Mouse (Mus musculus) adrenal gland, postnatal 14 days (tissue): ENCODE measurements at regions not wholly inside any gene's neighbourhood (a gene's known extent, or its start where the extent isn't known, plus 50 kb on each side); places are given as distances from the start of the nearest gene placed in this dataset.
"Not testable (repeated sequence)": the region's sequence is repeated elsewhere in the genome, so short reads cannot be mapped to it uniquely, and the experiment has no call there.

Experiments used
- DNase-seq: peaks from one replicate; pipeline ENCODE4 v3.0.0; 2021; ENCODE audit warnings: mixed read lengths

- not testable (repeated sequence) for DNase-seq
These were observed 884.0 kb upstream of the Lrrc4c start for GRCm38 (mm10) chr2:95433996-95434395.

- DNase-seq, result no peak
These were observed 877.0 kb upstream of the Lrrc4c start for GRCm38 (mm10) chr2:95440957-95441356.

- no peak for DNase-seq
These were observed 874.6 kb upstream of the Lrrc4c start for GRCm38 (mm10) chr2:95443245-95443799.

- DNase-seq, result no peak
These were observed 869.1 kb upstream of the Lrrc4c start for GRCm38 (mm10) chr2:95448897-95449296.

GRCm38 (mm10) chr2:95479827-95480226, 838.1 kb upstream of the Lrrc4c start:
- no peak for DNase-seq

DNA sequence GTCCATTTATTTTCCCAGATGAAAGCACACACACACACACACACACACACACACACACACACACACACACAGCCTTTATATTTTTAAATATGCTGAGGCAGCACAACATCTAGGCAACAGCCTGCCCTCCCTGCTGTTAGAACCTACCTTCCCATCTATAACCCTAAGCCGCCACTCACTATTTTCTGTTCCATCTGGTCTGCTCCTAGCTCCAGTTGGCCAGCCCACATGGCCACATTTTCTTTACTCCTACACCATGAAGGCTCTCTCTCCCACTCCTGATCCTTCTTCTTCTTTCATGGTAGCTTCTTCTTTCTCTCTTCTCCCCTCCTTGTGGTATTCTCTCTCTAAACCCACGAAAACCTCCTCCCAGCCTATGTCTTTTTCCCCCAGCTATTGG, 834.6 kb upstream of the Lrrc4c start:
- DNase-seq, result no peak

GRCm38 (mm10) chr2:95487580-95488135, 830.3 kb upstream of the Lrrc4c start:
- no peak for DNase-seq

GRCm38 (mm10) chr2:95494026-95494697, 823.8 kb upstream of the Lrrc4c start:
- no peak for DNase-seq

GRCm38 (mm10) chr2:95494698-95495088, 823.3 kb upstream of the Lrrc4c start:
- peak; percentile 34 for DNase-seq

DNA sequence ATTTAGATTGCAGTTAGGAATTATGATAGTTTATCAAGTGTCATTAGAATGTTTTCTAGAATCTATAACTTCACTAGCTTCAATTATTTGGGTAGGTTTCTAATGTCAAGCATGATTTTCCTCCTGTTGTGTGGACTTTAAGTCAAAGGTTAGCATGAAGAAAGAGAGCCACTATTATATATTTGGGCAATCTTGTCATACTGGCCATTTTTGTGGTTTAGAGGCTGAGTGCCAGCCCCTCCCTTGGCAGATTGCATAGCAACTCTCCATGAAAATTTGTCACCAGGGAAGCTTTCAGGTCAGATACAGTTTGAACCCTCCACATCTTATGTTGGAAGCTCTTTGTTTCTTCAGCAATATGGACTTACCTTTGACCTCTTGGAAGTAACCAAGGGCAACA, 806.7 kb upstream of the Lrrc4c start:
- no peak for DNase-seq

DNA sequence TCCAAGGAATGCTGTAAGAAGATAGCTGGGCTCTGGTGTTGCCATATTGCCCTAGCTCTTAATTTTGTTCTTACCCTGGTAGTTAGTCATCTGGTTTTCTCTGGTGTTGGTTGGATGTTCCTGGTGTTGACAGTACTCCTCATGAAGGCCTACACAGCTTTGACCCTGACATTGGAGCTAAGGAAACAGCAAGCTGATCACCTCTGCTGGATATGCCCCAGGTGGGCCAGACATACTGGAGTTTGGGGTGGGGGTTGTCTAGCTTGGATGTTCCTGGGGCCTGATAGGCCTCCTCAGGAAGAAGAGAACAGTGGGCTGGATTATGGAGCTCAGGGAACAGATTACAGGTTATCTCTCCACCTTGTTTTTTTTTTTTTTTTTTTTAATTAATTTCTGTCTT, 796.3 kb upstream of the Lrrc4c start:
- no peak for DNase-seq

- no peak for DNase-seq
These were observed 793.2 kb upstream of the Lrrc4c start for GRCm38 (mm10) chr2:95524590-95525266.

- DNase-seq, result no peak
These were observed 753.9 kb upstream of the Lrrc4c start for GRCm38 (mm10) chr2:95564089-95564488.

DNA sequence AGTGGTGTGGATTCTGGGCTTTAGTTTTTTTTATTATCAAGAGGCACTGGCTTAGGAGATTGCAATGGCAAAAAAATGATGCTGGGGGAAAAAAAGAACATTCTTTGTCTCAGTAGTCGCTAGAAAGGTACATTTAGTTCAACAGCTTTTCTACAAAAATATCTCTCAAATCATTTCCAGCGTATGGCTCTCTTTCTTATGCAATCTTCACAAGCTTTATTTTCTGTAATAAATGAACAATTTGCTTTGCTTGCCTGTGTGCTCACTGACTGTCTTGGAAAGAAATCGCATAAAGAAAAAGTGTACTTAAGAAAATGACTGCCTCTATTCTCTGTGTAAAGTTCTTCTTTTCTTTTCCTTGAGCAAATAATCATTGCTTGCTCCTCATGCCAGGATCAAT, 742.1 kb upstream of the Lrrc4c start:
- DNase-seq, result no peak

- DNase-seq, result no peak
These were observed 738.8 kb upstream of the Lrrc4c start for GRCm38 (mm10) chr2:95579201-95579600.

GRCm38 (mm10) chr2:95586002-95586401, 732.0 kb upstream of the Lrrc4c start:
- no peak for DNase-seq

DNA sequence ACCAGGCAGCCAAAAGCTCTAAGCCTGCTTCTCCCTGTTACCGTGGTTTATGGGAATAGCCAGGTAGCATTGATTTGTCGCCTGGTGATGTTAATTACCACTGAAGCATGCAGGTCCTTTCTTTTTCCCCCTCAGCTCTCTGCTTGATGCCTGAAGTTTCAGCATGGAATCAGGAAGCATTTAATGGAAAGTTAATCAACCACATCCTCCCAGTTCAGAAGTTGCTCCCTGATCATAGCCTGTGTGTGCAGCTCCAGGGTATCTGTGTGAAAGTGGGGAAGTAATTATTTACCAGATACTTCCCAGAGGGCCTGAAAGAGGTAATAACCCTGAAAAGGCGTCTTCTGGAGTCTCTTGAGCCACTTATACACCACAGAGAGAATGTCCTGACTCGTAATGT, 730.9 kb upstream of the Lrrc4c start:
- no peak for DNase-seq

DNA sequence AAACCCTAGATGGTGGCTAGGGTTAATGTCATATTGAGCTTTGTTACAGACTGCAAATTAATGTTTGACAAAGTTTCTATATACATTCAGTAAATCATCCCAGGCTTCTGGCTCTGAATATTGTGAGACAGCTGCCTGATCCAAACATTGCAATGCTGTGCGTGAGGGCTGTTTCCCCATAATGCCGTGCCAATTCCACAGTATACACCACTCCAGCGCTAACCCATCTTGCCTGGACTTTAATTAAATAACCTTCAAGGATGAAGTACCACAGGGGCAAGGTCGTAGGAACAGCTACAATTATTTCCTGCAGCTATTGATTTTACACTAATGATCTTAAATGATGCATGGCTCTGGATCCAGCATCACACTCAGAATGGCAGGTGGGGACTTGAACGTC, 704.6 kb upstream of the Lrrc4c start:
- DNase-seq, result no peak

DNA sequence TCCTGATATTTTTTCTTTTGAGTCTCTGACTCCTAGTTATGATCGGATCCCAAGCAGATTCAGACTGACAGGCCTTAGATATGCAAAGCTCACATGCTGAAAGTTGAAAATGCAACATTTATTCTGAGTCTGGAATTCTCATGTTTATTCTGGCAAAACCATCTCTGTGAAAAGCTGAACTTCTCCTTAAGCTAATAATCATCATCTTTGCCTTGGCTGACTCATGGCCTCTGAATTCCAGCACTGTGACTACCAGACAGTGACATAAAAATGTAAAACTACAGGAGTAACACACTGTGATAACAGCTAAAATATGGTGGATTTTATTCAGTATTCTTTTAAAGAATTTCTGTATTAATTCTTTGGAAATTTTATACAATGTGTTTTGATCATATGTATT, 680.4 kb upstream of the Lrrc4c start:
- no peak for DNase-seq

GRCm38 (mm10) chr2:95674347-95674746, 643.6 kb upstream of the Lrrc4c start:
- no peak for DNase-seq

GRCm38 (mm10) chr2:95715355-95715754, 602.6 kb upstream of the Lrrc4c start:
- no peak for DNase-seq
